Mouse (Mus musculus) neural tube, embryonic 15.5 days (tissue): ENCODE results near the gene Slc2a9. TPM values are rescaled to one million over a fixed set of nuclear protein-coding genes. Genes with fewer than 3 reads are reported as not detected.

ENCODE experiments used
- ATAC-seq: fragments of 200-750 bp; cut with Nextera tagmentation; 2 replicates; pipeline ENCODE4 v1.8.0; 2017; ENCODE audit warnings: mild to moderate bottlenecking, moderate TSS enrichment, moderate library complexity; ENCODE audit not compliant: low FRiP score
- H3K27ac ChIP-seq: fragments of 300-500 bp; sonication (generic); replicated peaks from 2 replicates; pipeline ENCODE4 v1.5.1; 2015; ENCODE audit warnings: mild to moderate bottlenecking, inconsistent platforms
- H3K27me3 ChIP-seq: fragments of 300-500 bp; sonication (generic); replicated peaks from 2 replicates; pipeline ENCODE4 v1.6.1; 2015; ENCODE audit warnings: inconsistent platforms
- H3K36me3 ChIP-seq: fragments of 300-500 bp; sonication (generic); 2 replicates; pipeline ENCODE4 v1.6.1; 2015; ENCODE audit warnings: inconsistent platforms
- H3K4me1 ChIP-seq: fragments of 300-500 bp; sonication (generic); 2 replicates; pipeline ENCODE4 v1.6.1; 2015; ENCODE audit warnings: inconsistent platforms
- H3K4me2 ChIP-seq: fragments of 300-500 bp; sonication (generic); 2 replicates; pipeline ENCODE4 v1.6.1; 2015; ENCODE audit warnings: inconsistent platforms, mild to moderate bottlenecking, moderate library complexity
- H3K4me3 ChIP-seq: fragments of 300-500 bp; sonication (generic); replicated peaks from 2 replicates; pipeline ENCODE4 v1.5.1; 2015; ENCODE audit warnings: mild to moderate bottlenecking, inconsistent platforms
- H3K9ac ChIP-seq: fragments of 300-500 bp; sonication (generic); replicated peaks from 2 replicates; pipeline ENCODE4 v1.6.1; 2015; ENCODE audit warnings: mild to moderate bottlenecking, inconsistent platforms
- H3K9me3 ChIP-seq: fragments of 300-500 bp; sonication (generic); replicated peaks from 2 replicates; pipeline ENCODE4 v1.6.1; 2016; ENCODE audit warnings: inconsistent platforms
- WGBS: fragments of 180-500 bp; shearing (Covaris S2); methylation state at CpG from one replicate; pipeline ENCODE4 v1.1.7; 2015; ENCODE audit warnings: mixed read lengths; 5-methylcytosine and 5-hydroxymethylcytosine counted together
- polyA plus RNA-seq: library from polyadenylated mRNA; unstranded; fragments of >200 nt; fragmentation: Nextera tagmentation; extraction: Ambion mirVana; gene quantifications from 2 replicates; pipeline ENCODE4 v1.2.1, GENCODE M21; 2015

Gene Slc2a9
- polyA plus RNA-seq, 1 experiment from 2014 or later, result 0.44 TPM

DNA sequence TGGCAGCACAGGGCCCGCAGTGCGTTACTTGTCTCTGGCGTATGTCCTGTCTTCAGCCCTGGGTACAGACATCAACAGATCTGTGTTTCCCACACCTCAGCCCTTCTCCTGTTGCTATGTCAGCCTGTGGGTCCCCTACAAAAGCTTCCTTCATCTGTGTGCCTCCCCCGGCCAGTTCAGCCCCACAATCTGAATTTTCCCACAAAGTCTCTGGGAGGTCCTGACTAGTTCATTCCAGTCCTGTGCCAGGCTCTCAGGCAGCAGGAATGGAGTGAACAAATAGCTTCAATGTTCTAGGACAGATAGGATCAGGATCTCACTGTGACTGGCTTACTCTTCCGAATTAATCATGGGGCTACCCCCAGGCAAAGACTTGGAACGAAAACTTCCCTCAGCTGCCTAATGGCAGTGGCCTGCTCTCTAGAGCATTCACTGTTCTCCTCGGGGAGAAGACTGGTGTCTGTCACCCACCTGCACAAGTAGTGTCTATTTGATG lies 3.6 kb downstream of the Slc2a9 start:
- no peaks in the 10 kb centered on the region for H3K4me1 ChIP-seq
- H3K36me3 ChIP-seq, result no peaks in the 10 kb centered on the region
- H3K9ac ChIP-seq, result no peak overlapping the region
- 79% methylated on average over 7 of the region's 7 CpGs for WGBS
- ATAC-seq, result peak; percentile 64
- no peaks in the 10 kb centered on the region for H3K9me3 ChIP-seq
- no peaks in the 10 kb centered on the region for H3K27me3 ChIP-seq
- no peak overlapping the region for H3K4me2 ChIP-seq
- H3K4me3 ChIP-seq, result no peak overlapping the region
- peak overlapping the region; percentile 56; the same call in 1 of the 2 replicates for H3K27ac ChIP-seq

DNA sequence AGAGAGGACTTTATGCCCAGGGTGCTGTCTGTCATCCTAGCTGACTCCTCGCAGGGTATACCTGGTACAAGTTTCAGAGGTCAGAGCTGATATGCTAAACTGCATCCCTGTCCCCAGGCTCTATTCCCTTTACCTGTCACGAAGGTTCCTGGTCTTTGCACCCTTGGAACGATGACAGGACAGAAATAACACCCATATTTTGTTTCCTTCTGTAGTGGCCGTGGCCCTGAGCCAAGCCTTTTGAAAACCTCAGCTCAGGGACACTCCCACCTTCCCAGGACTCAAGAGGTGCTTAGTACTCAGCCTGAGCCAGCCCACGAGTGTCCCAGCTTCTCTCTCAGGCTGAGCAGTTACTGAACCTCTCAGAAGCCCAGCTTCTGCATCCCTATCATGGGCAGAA lies 4.5 kb downstream of the Slc2a9 start:
- Histone ChIP-seq H3K4me2 (no peak overlapping the region), H3K36me3 (no peaks in the 10 kb centered on the region), H3K27me3 (no peaks in the 10 kb centered on the region), H3K27ac (no peak overlapping the region), H3K4me3 (no peak overlapping the region), H3K4me1 (no peaks in the 10 kb centered on the region), H3K9me3 (no peaks in the 10 kb centered on the region), H3K9ac (no peak overlapping the region)
- no peak for ATAC-seq
- 79% methylated on average over 5 of the region's 5 CpGs for WGBS

- H3K27me3 ChIP-seq, result no peaks in the 10 kb centered on the region
- no peak for ATAC-seq
- no peaks in the 10 kb centered on the region for H3K36me3 ChIP-seq
- H3K4me1 ChIP-seq, result no peaks in the 10 kb centered on the region
- no peak overlapping the region for H3K4me3 ChIP-seq
- 86% methylated on average over 8 of the region's 8 CpGs for WGBS
- no peak overlapping the region for H3K9ac ChIP-seq
- H3K27ac ChIP-seq, result no peak overlapping the region
- H3K4me2 ChIP-seq, result no peak overlapping the region
- no peaks in the 10 kb centered on the region for H3K9me3 ChIP-seq
Observed at GRCm38 (mm10) chr5:38496491-38497057, 6.4 kb downstream of the Slc2a9 start.

- no peaks in the 10 kb centered on the region for H3K9me3 ChIP-seq
- no peak for ATAC-seq
- no peak overlapping the region for H3K27ac ChIP-seq
- H3K4me1 ChIP-seq, result no peaks in the 10 kb centered on the region
- WGBS, result 97% methylated on average over 6 of the region's 6 CpGs
- no peak overlapping the region for H3K9ac ChIP-seq
- H3K36me3 ChIP-seq, result no peaks in the 10 kb centered on the region
- H3K27me3 ChIP-seq, result no peaks in the 10 kb centered on the region
- H3K4me3 ChIP-seq, result no peak overlapping the region
- H3K4me2 ChIP-seq, result no peak overlapping the region
Observed at GRCm38 (mm10) chr5:38493890-38494289, 9.1 kb downstream of the Slc2a9 start.

- no peaks in the 10 kb centered on the region for H3K27me3 ChIP-seq
- no peak overlapping the region for H3K4me3 ChIP-seq
- no peak overlapping the region for H3K9ac ChIP-seq
- ATAC-seq, result no peak
- no peaks in the 10 kb centered on the region for H3K9me3 ChIP-seq
- H3K4me2 ChIP-seq, result no peak overlapping the region
- WGBS, result 80% methylated on average over 8 of the region's 8 CpGs
- H3K27ac ChIP-seq, result no peak overlapping the region
- no peaks in the 10 kb centered on the region for H3K36me3 ChIP-seq
- H3K4me1 ChIP-seq, result no peaks in the 10 kb centered on the region
Observed at GRCm38 (mm10) chr5:38491763-38492162, 11.2 kb downstream of the Slc2a9 start.

- H3K9me3 ChIP-seq, result no peaks in the 10 kb centered on the region
- WGBS, result 90% methylated on average over 4 of the region's 4 CpGs
Observed at GRCm38 (mm10) chr5:38489739-38490138, 13.2 kb downstream of the Slc2a9 start.

GRCm38 (mm10) chr5:38488673-38489615 lies 14.0 kb downstream of the Slc2a9 start:
- H3K4me1 ChIP-seq, result no peaks in the 10 kb centered on the region

More at GRCm38 (mm10) chr5:38489739-38490138, 13.2 kb downstream of the Slc2a9 start:
- no peaks in the 10 kb centered on the region for H3K27me3 ChIP-seq
- no peaks in the 10 kb centered on the region for H3K4me1 ChIP-seq
- no peak overlapping the region for H3K27ac ChIP-seq
- H3K36me3 ChIP-seq, result no peaks in the 10 kb centered on the region
- H3K4me3 ChIP-seq, result no peak overlapping the region
- H3K9ac ChIP-seq, result no peak overlapping the region
- no peak for ATAC-seq
- no peak overlapping the region for H3K4me2 ChIP-seq

DNA sequence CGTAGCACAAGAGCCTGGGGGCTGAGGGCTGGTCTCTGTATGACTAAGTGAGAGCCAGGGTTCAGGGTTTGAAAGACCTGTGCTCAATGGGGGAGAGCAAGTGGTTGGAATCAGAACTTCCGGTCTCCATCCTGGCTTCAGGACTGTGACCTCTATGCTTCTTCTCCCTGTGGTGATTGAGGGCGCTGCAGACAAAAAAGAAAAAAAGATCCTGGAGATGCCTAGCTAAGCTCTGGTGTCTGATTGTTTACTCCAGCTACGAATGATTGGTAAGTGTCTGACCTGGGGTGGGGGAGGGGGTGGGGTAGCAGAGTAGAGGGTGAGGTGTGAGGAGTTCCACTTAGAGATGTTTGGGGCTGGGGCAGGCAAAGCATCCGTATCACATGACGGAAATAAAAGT lies 14.9 kb downstream of the Slc2a9 start:
- ATAC-seq, result no peak
- Histone ChIP-seq H3K27me3 (no peaks in the 10 kb centered on the region), H3K4me1 (no peaks in the 10 kb centered on the region), H3K27ac (no peak overlapping the region), H3K9ac (no peak overlapping the region), H3K4me3 (no peak overlapping the region), H3K4me2 (no peak overlapping the region), H3K9me3 (no peaks in the 10 kb centered on the region), H3K36me3 (no peaks in the 10 kb centered on the region)
- 62% methylated on average over 6 of the region's 6 CpGs for WGBS

More at GRCm38 (mm10) chr5:38488673-38489615, 14.0 kb downstream of the Slc2a9 start:
- Histone ChIP-seq H3K27me3 (no peaks in the 10 kb centered on the region), H3K27ac (no peak overlapping the region), H3K36me3 (no peaks in the 10 kb centered on the region), H3K4me2 (no peak overlapping the region), H3K9ac (no peak overlapping the region), H3K4me3 (no peak overlapping the region), H3K9me3 (no peaks in the 10 kb centered on the region)
- 87% methylated on average over 20 of the region's 20 CpGs for WGBS
- no peak for ATAC-seq

DNA sequence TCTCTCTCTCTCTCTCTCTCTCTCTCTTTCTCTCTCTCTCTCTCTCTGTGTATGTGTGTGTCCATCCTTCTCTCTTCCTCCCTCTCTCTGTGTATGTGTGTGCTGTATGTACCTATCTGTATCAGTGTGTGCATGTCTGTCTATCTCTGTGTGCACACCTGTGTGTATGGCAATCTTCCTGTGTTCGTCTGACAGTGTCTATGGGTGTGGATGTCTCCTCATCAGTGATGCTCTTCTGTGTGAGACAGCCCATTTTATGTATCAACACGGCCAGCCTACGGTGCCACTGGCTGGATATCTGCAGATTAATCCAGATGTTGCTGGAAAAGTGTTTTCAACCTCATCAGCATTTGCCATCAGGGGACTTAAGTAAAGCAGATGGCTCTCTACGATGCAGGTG lies 15.7 kb downstream of the Slc2a9 start:
- Histone ChIP-seq H3K4me1 (no peaks in the 10 kb centered on the region), H3K27me3 (no peaks in the 10 kb centered on the region)
- WGBS, result 79% methylated on average over 4 of the region's 4 CpGs

DNA sequence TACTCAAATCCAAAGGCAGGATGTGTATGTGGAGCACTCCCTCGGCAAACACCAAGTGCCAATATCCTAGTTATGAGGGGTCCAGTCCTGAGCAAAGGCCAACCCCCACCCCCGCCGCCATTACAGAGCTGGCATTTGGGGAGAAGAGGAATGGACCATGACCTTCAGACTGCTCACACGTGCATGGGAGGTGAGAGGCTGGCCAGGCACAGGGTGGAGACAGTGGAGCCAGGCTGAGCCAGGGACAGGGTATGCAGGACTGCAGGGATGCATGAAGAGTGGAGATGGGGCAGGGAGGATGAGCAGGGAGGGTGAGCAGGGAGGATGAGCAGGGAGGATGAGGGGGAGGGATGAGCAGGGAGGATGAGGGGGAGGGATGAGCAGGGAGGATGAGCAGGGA lies 17.0 kb downstream of the Slc2a9 start:
- Histone ChIP-seq H3K9ac (no peak overlapping the region), H3K27me3 (no peaks in the 10 kb centered on the region), H3K27ac (no peak overlapping the region), H3K36me3 (no peaks in the 10 kb centered on the region), H3K9me3 (no peaks in the 10 kb centered on the region), H3K4me3 (no peak overlapping the region), H3K4me2 (no peak overlapping the region), H3K4me1 (peaks cover 4% of the 10 kb centered on the region)
- no peak for ATAC-seq
- WGBS, result 81% methylated on average over 4 of the region's 4 CpGs

More for the DNA sequence above, 15.7 kb downstream of the Slc2a9 start:
- Histone ChIP-seq H3K27ac (no peak overlapping the region), H3K4me2 (no peak overlapping the region), H3K9me3 (no peaks in the 10 kb centered on the region), H3K4me3 (no peak overlapping the region), H3K9ac (no peak overlapping the region), H3K36me3 (no peaks in the 10 kb centered on the region)
- ATAC-seq, result no peak

- Histone ChIP-seq H3K4me1 (peaks cover 18% of the 10 kb centered on the region), H3K27ac (no peak overlapping the region), H3K4me3 (no peak overlapping the region), H3K36me3 (no peaks in the 10 kb centered on the region), H3K9ac (no peak overlapping the region), H3K27me3 (no peaks in the 10 kb centered on the region), H3K4me2 (no peak overlapping the region), H3K9me3 (no peaks in the 10 kb centered on the region)
- WGBS, result 76% methylated on average over 7 of the region's 7 CpGs
- ATAC-seq, result no peak
Observed at GRCm38 (mm10) chr5:38483518-38484110, 19.3 kb downstream of the Slc2a9 start.
